In genomic region chr6:99491979-99492544, GRCm38 (mm10) we compare ENCODE assay signal across 17 mouse cellular contexts.
"Had no signal": no experiment of that assay in that cellular context is flagged by ENCODE, and none has a peak within 500 bp of the region (broad histone marks: within the 10 kb centered on the region; RNA-seq: fewer than 3 reads in every experiment).

No protein-coding gene starts in this region.

- H3K4me3 ChIP-seq: limb, embryonic 10.5 days; limb, embryonic 13.5 days had no signal

- H3K27me3 ChIP-seq: limb, embryonic 13.5 days had no signal

- H3K27ac ChIP-seq: hindbrain, postnatal 0 days; kidney, postnatal 0 days; limb, embryonic 10.5 days; limb, embryonic 13.5 days; liver, embryonic 14.5 days had no signal

- DNase-seq: kidney, adult 8-10 months; kidney, postnatal 4 days; layer of hippocampus, postnatal 36 days; liver; lung, adult 2 months; lung, postnatal 14 days; lung, postnatal 4 days; midbrain, embryonic 14.5 days; thymus, adult 18-20 months; thymus, postnatal 4 days had no signal

- H3K36me3 ChIP-seq: limb, embryonic 10.5 days; limb, embryonic 13.5 days had no signal

- H3K9ac ChIP-seq: limb, embryonic 13.5 days; liver, embryonic 14.5 days had no signal

- H3K4me2 ChIP-seq: limb, embryonic 13.5 days; midbrain, embryonic 11.5 days had no signal

- ATAC-seq: hindbrain, postnatal 0 days; inflammation-experienced regulatory T-cells, adult 6 months had no signal

- H3K9me3 ChIP-seq: limb, embryonic 10.5 days; limb, embryonic 13.5 days had no signal
